Mouse (Mus musculus) c-Kit-positive CD71-positive TER-119-negative erythroid progenitor cells, embryonic 14.5 days (primary cell): ENCODE data around the gene Akt3.

Experiments
- DNase-seq: peaks from one replicate; pipeline ENCODE4 v3.0.0-alpha.2; 2013; ENCODE audit warnings: low read depth

Gene Akt3

GRCm38 (mm10) chr1:176982671-176983070 is 275.3 kb downstream of the Akt3 start:
- no peak for DNase-seq

DNA sequence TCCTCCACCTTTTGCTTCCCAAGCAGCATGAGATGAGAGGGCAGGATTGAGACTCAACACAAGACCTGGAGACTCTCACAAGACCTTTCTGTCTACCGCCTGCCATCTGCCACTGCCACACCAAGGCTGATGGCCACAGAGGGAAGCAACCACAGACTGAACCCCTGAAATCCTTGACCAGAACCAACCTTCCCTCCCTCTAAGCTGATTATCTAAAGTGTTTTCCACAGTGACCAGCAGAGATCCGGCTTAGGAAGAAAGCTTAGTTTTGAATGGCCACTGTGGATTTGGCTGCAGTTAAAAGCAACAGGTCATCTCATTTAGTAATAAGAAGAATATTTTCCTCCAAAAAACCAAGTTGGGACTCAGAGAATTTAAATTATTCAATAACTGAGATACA is 276.5 kb downstream of the Akt3 start:
- DNase-seq: no peak

DNA sequence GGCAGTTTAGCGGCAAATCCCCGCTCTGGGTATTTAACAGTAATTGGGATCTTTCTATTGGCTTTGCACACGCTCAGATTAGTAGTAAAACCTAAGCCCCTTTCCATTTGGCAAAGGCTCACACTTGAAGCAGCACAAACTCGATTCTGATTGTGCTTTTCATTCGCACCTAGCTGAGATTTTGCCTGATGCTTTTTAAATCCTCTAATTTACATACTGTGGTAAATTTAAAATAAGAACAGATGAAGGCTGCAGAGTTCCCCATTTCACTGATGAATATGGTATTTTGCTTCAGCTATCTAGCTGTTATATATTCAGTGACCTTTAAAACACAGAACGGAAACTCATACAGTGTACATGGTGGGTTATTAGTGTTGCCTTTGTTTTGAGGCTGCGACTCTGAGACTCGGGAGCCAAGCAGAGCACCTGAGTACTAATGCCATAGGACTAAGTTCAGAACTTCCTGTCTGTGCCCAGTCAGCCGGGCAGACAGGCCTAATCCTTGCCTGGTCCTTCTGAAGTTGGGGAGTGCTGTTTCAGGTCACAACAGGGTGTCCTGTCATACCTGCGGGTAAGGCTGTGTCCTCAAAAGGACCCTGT is 277.1 kb downstream of the Akt3 start:
- DNase-seq: no peak

- no peak for DNase-seq
Measured at GRCm38 (mm10) chr1:176980140-176980539, 277.9 kb downstream of the Akt3 start.

GRCm38 (mm10) chr1:176979235-176979634 is 278.8 kb downstream of the Akt3 start:
- no peak for DNase-seq

GRCm38 (mm10) chr1:176973356-176974088 is 284.5 kb downstream of the Akt3 start:
- DNase-seq: no peak

- no peak for DNase-seq
Measured at GRCm38 (mm10) chr1:176971479-176971797, 286.6 kb downstream of the Akt3 start.

DNA sequence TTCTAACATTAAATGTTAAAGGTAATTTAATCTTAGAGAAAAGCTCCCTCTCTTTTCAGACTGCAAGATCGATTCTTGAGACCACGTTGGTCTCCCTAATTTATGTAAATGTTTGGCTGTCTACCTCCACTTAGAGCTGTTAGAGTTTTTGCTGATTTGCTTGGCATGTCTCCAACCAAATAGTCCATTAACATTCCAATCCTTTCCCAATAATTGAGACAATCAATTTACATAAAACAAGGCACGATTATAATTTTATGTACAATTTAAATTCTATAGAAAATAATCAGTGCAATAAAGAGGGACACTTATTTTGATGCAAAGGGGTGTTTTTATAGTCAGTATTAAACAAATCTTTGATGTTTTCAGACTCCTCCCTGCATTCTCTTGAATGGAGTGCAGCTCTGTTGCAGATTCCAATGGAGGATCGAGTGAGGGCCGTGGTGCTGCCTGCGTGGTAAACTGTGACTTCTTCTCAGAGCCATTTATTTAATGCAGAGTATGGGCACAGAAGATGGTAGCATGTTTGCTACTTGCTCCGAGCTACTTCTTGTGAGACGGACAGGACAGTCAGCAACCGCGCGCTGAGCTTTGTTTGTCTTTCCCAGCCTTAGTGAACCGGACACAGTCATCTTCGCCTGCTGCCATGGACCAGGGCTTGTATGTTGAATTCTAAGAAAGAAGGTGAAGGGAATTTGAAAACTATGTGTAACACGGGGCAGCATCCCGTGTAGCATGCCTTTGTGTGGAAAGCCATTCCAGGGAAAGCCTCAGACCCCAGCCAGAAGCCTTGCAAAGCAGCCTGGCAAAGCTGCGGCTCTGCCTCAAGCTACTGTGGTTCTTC is 287.1 kb downstream of the Akt3 start:
- DNase-seq: no peak
